Mouse (Mus musculus) midbrain, embryonic 16.5 days (tissue): ENCODE measurements around the gene Notch1. TPM values are rescaled to one million over a fixed set of nuclear protein-coding genes. Genes with fewer than 3 reads are reported as not detected.

Experiments used
- ATAC-seq: fragments of 200-750 bp; cut with Nextera tagmentation; 2 replicates; pipeline ENCODE4 v1.8.0; 2017; ENCODE audit warnings: moderate TSS enrichment
- H3K27ac ChIP-seq: fragments of 300-500 bp; sonication (generic); 2 replicates; pipeline ENCODE4 v1.5.1; 2014; ENCODE audit warnings: mild to moderate bottlenecking, low read length, mixed read lengths
- H3K27me3 ChIP-seq: fragments of 300-500 bp; sonication (generic); 2 replicates; pipeline ENCODE4 v1.6.1; 2014; ENCODE audit warnings: low read depth, low read length, mixed read lengths; ENCODE audit not compliant: control insufficient read depth, insufficient read depth
- H3K36me3 ChIP-seq: fragments of 300-500 bp; sonication (generic); 2 replicates; pipeline ENCODE4 v1.6.1; 2014; ENCODE audit warnings: mild to moderate bottlenecking, low read length, moderate library complexity, mixed read lengths; ENCODE audit not compliant: control insufficient read depth, insufficient read depth
- H3K4me1 ChIP-seq: fragments of 300-500 bp; sonication (generic); 2 replicates; pipeline ENCODE4 v1.6.1; 2014; ENCODE audit warnings: mild to moderate bottlenecking, low read length, mixed read lengths; ENCODE audit not compliant: control insufficient read depth, insufficient read depth
- H3K4me2 ChIP-seq: fragments of 300-500 bp; sonication (generic); 2 replicates; pipeline ENCODE4 v1.6.1; 2014; ENCODE audit warnings: mild to moderate bottlenecking, low read length, mixed read lengths
- H3K4me3 ChIP-seq: fragments of 300-500 bp; sonication (generic); 2 replicates; pipeline ENCODE4 v1.5.1; 2014; ENCODE audit warnings: low read depth, mild to moderate bottlenecking, low read length, moderate library complexity, mixed read lengths
- H3K9ac ChIP-seq: fragments of 300-500 bp; sonication (generic); 2 replicates; pipeline ENCODE4 v1.6.1; 2014; ENCODE audit warnings: low read depth, low read length, mixed read lengths
- H3K9me3 ChIP-seq: fragments of 300-500 bp; sonication (generic); replicated peaks from 2 replicates; pipeline ENCODE4 v1.6.1; 2014; ENCODE audit warnings: mild to moderate bottlenecking, low read length, mixed read lengths; ENCODE audit not compliant: control insufficient read depth, poor library complexity, severe bottlenecking
- WGBS: fragments of 180-500 bp; shearing (Covaris S2); extraction: QIAGEN DNeasy Blood & Tissue Kit; methylation state at CpG from one replicate; pipeline ENCODE4 v1.1.7; 2014; 5-methylcytosine and 5-hydroxymethylcytosine counted together
- polyA plus RNA-seq: library from polyadenylated mRNA; unstranded; fragments of >200 nt; fragmentation: Nextera tagmentation; extraction: Ambion mirVana; gene quantifications from 2 replicates; pipeline ENCODE4 v1.2.1, GENCODE M21; 2015

Gene Notch1
- polyA plus RNA-seq, 1 experiment from 2014 or later = 10.7 TPM

GRCm38 (mm10) chr2:26500027-26500598 is 16.4 kb downstream of the Notch1 start:
- WGBS = 31% methylated on average over 4 of the region's 4 CpGs
- Histone ChIP-seq H3K36me3 (no peaks in the 10 kb centered on the region), H3K4me1 (peaks cover 55% of the 10 kb centered on the region), H3K27me3 (peaks cover 20% of the 10 kb centered on the region), H3K27ac (peak overlapping the region; percentile 72), H3K4me2 (peak overlapping the region; percentile 86; the same call in 1 of the 2 replicates), H3K9me3 (no peaks in the 10 kb centered on the region), H3K4me3 (no peak overlapping the region), H3K9ac (peak overlapping the region; percentile 12; the same call in 1 of the 2 replicates)
- ATAC-seq = peak; percentile 8; the same call in 1 of the 2 replicates

GRCm38 (mm10) chr2:26498694-26499093 is 17.8 kb downstream of the Notch1 start:
- WGBS = 60% methylated on average over 8 of the region's 8 CpGs
- peaks cover 8% of the 10 kb centered on the region for H3K27me3 ChIP-seq
- peak overlapping the region; percentile 37 for H3K27ac ChIP-seq
- H3K4me3 ChIP-seq = no peak overlapping the region
- H3K9ac ChIP-seq = no peak overlapping the region
- ATAC-seq = no peak
- H3K4me1 ChIP-seq = peaks cover 53% of the 10 kb centered on the region
- no peaks in the 10 kb centered on the region for H3K36me3 ChIP-seq
- peak overlapping the region; percentile 3; the same call in 1 of the 2 replicates for H3K4me2 ChIP-seq
- H3K9me3 ChIP-seq = no peaks in the 10 kb centered on the region

GRCm38 (mm10) chr2:26497861-26498533 is 18.5 kb downstream of the Notch1 start:
- H3K27ac ChIP-seq = no peak overlapping the region; the same call in 1 of the 2 replicates
- peak overlapping the region; percentile 3; the same call in 1 of the 2 replicates for H3K4me2 ChIP-seq
- no peak overlapping the region for H3K4me3 ChIP-seq
- H3K9me3 ChIP-seq = no peaks in the 10 kb centered on the region
- 66% methylated on average over 11 of the region's 11 CpGs for WGBS
- ATAC-seq = no peak
- H3K4me1 ChIP-seq = peaks cover 53% of the 10 kb centered on the region
- no peak overlapping the region for H3K9ac ChIP-seq
- H3K36me3 ChIP-seq = no peaks in the 10 kb centered on the region
- H3K27me3 ChIP-seq = peaks cover 3% of the 10 kb centered on the region; the same call in 1 of the 2 replicates

- Histone ChIP-seq H3K9ac (peak overlapping the region; percentile 25; the same call in 1 of the 2 replicates), H3K9me3 (no peaks in the 10 kb centered on the region), H3K4me2 (no peak overlapping the region), H3K4me3 (no peak overlapping the region), H3K27me3 (no peaks in the 10 kb centered on the region; the same call in 1 of the 2 replicates), H3K27ac (peak overlapping the region; percentile 66), H3K36me3 (no peaks in the 10 kb centered on the region), H3K4me1 (peaks cover 46% of the 10 kb centered on the region)
- whole genome bisulfite sequencing = 92% methylated on average over 3 of the region's 3 CpGs
- ATAC-seq = no peak
These were observed 20.0 kb downstream of the Notch1 start for GRCm38 (mm10) chr2:26496451-26496850.

- Histone ChIP-seq H3K27me3 (no peaks in the 10 kb centered on the region), H3K27ac (peak overlapping the region; percentile 66; the same call in 1 of the 2 replicates), H3K4me1 (peaks cover 42% of the 10 kb centered on the region), H3K36me3 (no peaks in the 10 kb centered on the region), H3K4me3 (no peak overlapping the region), H3K4me2 (no peak overlapping the region; the same call in 1 of the 2 replicates), H3K9ac (no peak overlapping the region), H3K9me3 (no peaks in the 10 kb centered on the region)
- ATAC-seq = no peak
- 82% methylated on average over 2 of the region's 2 CpGs for WGBS
These were observed 20.8 kb downstream of the Notch1 start for GRCm38 (mm10) chr2:26495701-26496100.

- WGBS = 80% methylated on average over 5 of the region's 5 CpGs
- no peaks in the 10 kb centered on the region for H3K36me3 ChIP-seq
- no peak for ATAC-seq
- no peaks in the 10 kb centered on the region for H3K27me3 ChIP-seq
- no peaks in the 10 kb centered on the region for H3K9me3 ChIP-seq
- no peak overlapping the region for H3K4me3 ChIP-seq
- H3K4me1 ChIP-seq = peaks cover 43% of the 10 kb centered on the region
- H3K9ac ChIP-seq = no peak overlapping the region
- no peak overlapping the region for H3K4me2 ChIP-seq
- H3K27ac ChIP-seq = no peak overlapping the region
These were observed 21.5 kb downstream of the Notch1 start for GRCm38 (mm10) chr2:26494991-26495390.

- Histone ChIP-seq H3K4me3 (no peak overlapping the region), H3K36me3 (no peaks in the 10 kb centered on the region), H3K4me2 (no peak overlapping the region), H3K9me3 (no peaks in the 10 kb centered on the region), H3K27me3 (no peaks in the 10 kb centered on the region), H3K4me1 (peaks cover 43% of the 10 kb centered on the region), H3K9ac (no peak overlapping the region), H3K27ac (peak overlapping the region; percentile 18; the same call in 1 of the 2 replicates)
- WGBS = 65% methylated on average over 7 of the region's 7 CpGs
- no peak for ATAC-seq
These were observed 22.1 kb downstream of the Notch1 start for GRCm38 (mm10) chr2:26494396-26494795.

- no peak for ATAC-seq
- Histone ChIP-seq H3K36me3 (no peaks in the 10 kb centered on the region), H3K9ac (no peak overlapping the region)
These were observed 23.3 kb downstream of the Notch1 start for GRCm38 (mm10) chr2:26493021-26493781.

More at GRCm38 (mm10) chr2:26493021-26493781, 23.3 kb downstream of the Notch1 start:
- Histone ChIP-seq H3K4me1 (peaks cover 44% of the 10 kb centered on the region), H3K27ac (peak overlapping the region; percentile 30), H3K9me3 (no peaks in the 10 kb centered on the region), H3K27me3 (no peaks in the 10 kb centered on the region), H3K4me3 (no peak overlapping the region), H3K4me2 (peak overlapping the region; percentile 18)
- WGBS = 42% methylated on average over 9 of the region's 9 CpGs
